Mouse (Mus musculus): Measurements from ENCODE around the gene Kcnma1. TPM values are rescaled to one million over a fixed set of nuclear protein-coding genes. Genes with fewer than 3 reads are reported as not detected.

Kcnma1 gene
- polyA plus RNA-seq, 1 experiment from 2014 or later = 2.1 TPM

DNA sequence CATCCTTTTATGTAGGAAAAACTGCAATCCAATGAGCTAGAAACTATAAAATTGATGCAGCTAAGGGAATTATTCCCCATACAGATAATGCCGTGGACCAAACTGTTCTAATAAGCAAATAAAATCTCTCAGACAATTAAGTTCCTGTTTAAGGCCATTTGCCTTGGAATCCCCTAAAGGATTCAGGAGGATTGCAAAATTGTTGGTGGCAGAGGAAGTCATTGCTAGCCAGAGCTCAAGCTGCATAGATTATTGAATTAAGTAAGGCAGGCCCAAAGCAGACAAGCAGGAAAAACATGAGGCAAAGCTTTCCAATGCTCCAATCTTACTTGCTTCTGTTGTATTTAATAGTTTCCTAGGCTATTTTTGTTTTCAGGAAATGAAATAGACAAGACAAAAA lies 441.5 kb downstream of the Kcnma1 start:
- no peak for TF ChIP-seq CTCF (IDR thresholded peaks at IDR 0.05; ENCODE audit: low read depth)
- H3K27ac ChIP-seq = no peak overlapping the region

DNA sequence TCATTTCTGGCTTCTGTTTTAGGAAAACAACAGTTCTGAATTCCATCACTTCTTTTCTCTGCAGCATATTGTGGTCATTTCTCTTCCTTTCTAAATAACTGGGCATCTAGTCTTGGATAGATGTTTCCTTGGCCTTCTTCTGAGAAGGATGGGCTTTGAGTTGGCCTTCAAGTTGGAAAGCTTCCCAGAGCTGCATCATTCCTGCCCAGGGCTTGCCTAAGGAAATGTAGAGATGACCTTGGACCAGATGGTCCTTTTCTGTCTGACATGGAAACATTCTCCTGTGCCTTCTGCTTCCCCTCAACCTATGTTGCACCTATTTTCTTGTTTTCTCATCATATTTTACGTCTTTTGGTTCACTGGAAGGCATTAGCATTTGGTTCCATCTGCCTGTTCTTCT lies 444.0 kb downstream of the Kcnma1 start:
- Histone ChIP-seq H3K4me1 (replicated peaks; ENCODE audit: insufficient read depth, low read length) (no peaks in the 10 kb centered on the region), H3K27ac (no peak overlapping the region), H3K27me3 (ENCODE audit: insufficient read depth, low read length) (no peaks in the 10 kb centered on the region), H3K4me3 (replicated peaks; ENCODE audit: low read depth, low read length) (no peak overlapping the region), H3K9ac (ENCODE audit: low read depth, low read length) (no peak overlapping the region), H3K9me3 (replicated peaks; ENCODE audit: low read length) (no peaks in the 10 kb centered on the region), H3K36me3 (ENCODE audit: insufficient read depth, low read length) (no peaks in the 10 kb centered on the region), H3K4me2 (ENCODE audit: low read length) (no peak overlapping the region)
- WGBS = 67% methylated on average over 1 of the region's 1 CpGs
- ATAC-seq (replicated peaks; ENCODE audit: low FRiP score, low read depth) = no peak
- TF ChIP-seq CTCF (IDR thresholded peaks at IDR 0.05; ENCODE audit: low read depth) = no peak
- DNase-seq (ENCODE audit: low spot score) = no peak

More for the DNA sequence above, 441.5 kb downstream of the Kcnma1 start:
- WGBS = 66% methylated on average over 1 of the region's 1 CpGs
- Histone ChIP-seq H3K9me3 (replicated peaks; ENCODE audit: low read length) (no peaks in the 10 kb centered on the region), H3K9ac (ENCODE audit: low read depth, low read length) (no peak overlapping the region), H3K4me2 (ENCODE audit: low read length) (no peak overlapping the region), H3K27me3 (ENCODE audit: insufficient read depth, low read length) (no peaks in the 10 kb centered on the region), H3K4me1 (replicated peaks; ENCODE audit: insufficient read depth, low read length) (no peaks in the 10 kb centered on the region), H3K36me3 (ENCODE audit: insufficient read depth, low read length) (no peaks in the 10 kb centered on the region), H3K4me3 (replicated peaks; ENCODE audit: low read depth, low read length) (no peak overlapping the region)
- DNase-seq (ENCODE audit: low spot score) (no peak), ATAC-seq (replicated peaks; ENCODE audit: low FRiP score, low read depth) (no peak)

DNA sequence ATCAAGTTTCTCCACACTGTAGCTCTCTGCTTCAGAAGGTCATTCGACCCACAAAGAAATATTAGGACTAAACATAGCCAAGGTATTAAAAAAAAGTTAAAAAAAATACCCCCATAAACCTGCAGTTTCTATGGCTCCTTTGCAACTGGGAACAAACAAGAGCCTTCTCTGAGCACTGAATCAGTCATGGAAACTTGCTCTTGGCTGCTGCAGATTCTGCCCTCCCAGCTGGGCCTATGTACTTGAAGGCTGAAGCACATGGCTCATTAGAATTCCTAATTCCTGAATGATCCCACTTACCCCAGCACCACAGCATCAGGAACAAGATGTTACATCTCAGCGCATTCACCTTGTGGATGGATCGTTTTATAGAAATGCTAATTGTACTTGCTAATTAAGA lies 448.4 kb downstream of the Kcnma1 start:
- peak; percentile 22 for DNase-seq (ENCODE audit: low spot score)

DNA sequence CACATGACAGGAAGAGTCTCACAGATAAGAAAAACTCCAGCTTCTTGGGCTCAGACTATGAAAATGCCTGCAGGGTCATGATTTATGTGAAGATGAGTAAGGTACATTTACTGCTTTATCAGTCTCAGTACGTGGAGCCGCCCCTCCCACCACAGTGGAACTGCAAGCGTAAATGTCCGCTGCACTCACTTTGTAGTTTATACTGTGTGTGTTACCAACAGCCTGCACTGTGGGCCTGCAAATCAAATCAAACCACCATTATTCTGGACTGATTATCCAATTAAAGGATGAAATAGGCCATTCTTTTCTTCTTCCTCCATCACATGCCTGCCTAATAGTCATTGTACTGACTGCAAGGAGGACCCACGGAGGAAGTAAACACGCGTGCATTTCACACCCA lies 449.8 kb downstream of the Kcnma1 start:
- Histone ChIP-seq H3K4me1 (replicated peaks; ENCODE audit: insufficient read depth, low read length) (no peaks in the 10 kb centered on the region), H3K27me3 (ENCODE audit: insufficient read depth, low read length) (no peaks in the 10 kb centered on the region), H3K4me3 (replicated peaks; ENCODE audit: low read depth, low read length) (no peak overlapping the region), H3K27ac (no peak overlapping the region), H3K9ac (ENCODE audit: low read depth, low read length) (no peak overlapping the region), H3K9me3 (replicated peaks; ENCODE audit: low read length) (no peaks in the 10 kb centered on the region), H3K4me2 (ENCODE audit: low read length) (no peak overlapping the region), H3K36me3 (ENCODE audit: insufficient read depth, low read length) (no peaks in the 10 kb centered on the region)
- WGBS = 43% methylated on average over 7 of the region's 7 CpGs
- ATAC-seq (replicated peaks; ENCODE audit: low FRiP score, low read depth) (no peak), DNase-seq (ENCODE audit: low spot score) (no peak)
- no peak for TF ChIP-seq CTCF (IDR thresholded peaks at IDR 0.05; ENCODE audit: low read depth)

More for the DNA sequence above, 448.4 kb downstream of the Kcnma1 start:
- WGBS = 53% methylated on average over 3 of the region's 3 CpGs
- Histone ChIP-seq H3K36me3 (ENCODE audit: insufficient read depth, low read length) (no peaks in the 10 kb centered on the region), H3K4me3 (replicated peaks; ENCODE audit: low read depth, low read length) (no peak overlapping the region), H3K27ac (no peak overlapping the region), H3K9ac (ENCODE audit: low read depth, low read length) (no peak overlapping the region), H3K4me2 (ENCODE audit: low read length) (no peak overlapping the region), H3K9me3 (replicated peaks; ENCODE audit: low read length) (no peaks in the 10 kb centered on the region), H3K27me3 (ENCODE audit: insufficient read depth, low read length) (no peaks in the 10 kb centered on the region), H3K4me1 (replicated peaks; ENCODE audit: insufficient read depth, low read length) (no peaks in the 10 kb centered on the region)
- ATAC-seq (replicated peaks; ENCODE audit: low FRiP score, low read depth) = no peak
- TF ChIP-seq CTCF (IDR thresholded peaks at IDR 0.05; ENCODE audit: low read depth) = no peak

DNA sequence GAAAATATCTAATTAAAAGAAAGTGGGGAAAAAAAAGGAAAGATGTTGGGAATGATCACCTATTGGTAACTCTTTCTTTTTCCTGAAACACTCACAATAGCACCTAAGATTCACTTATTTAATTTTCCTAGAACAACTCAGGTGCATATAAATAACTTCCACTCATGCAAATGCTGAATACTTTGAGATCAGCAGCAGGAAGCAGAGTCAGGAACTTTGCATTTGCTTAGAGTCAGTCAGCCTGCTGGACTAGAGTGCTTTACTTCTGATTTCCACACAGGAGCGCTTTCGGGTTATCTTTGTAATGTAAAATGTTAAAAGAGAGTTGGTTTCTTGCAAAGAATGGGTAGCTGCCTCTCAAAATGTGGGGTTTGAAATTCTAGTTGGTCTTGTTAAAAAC lies 451.1 kb downstream of the Kcnma1 start:
- DNase-seq (ENCODE audit: low spot score) (no peak), ATAC-seq (replicated peaks; ENCODE audit: low FRiP score, low read depth) (no peak)
- Histone ChIP-seq H3K27ac (no peak overlapping the region), H3K9ac (ENCODE audit: low read depth, low read length) (no peak overlapping the region), H3K4me3 (replicated peaks; ENCODE audit: low read depth, low read length) (no peak overlapping the region), H3K4me2 (ENCODE audit: low read length) (no peak overlapping the region), H3K9me3 (replicated peaks; ENCODE audit: low read length) (no peaks in the 10 kb centered on the region), H3K27me3 (ENCODE audit: insufficient read depth, low read length) (no peaks in the 10 kb centered on the region), H3K36me3 (ENCODE audit: insufficient read depth, low read length) (no peaks in the 10 kb centered on the region), H3K4me1 (replicated peaks; ENCODE audit: insufficient read depth, low read length) (no peaks in the 10 kb centered on the region)
- no peak for TF ChIP-seq CTCF (IDR thresholded peaks at IDR 0.05; ENCODE audit: low read depth)
- 87% methylated on average over 2 of the region's 2 CpGs for WGBS

DNA sequence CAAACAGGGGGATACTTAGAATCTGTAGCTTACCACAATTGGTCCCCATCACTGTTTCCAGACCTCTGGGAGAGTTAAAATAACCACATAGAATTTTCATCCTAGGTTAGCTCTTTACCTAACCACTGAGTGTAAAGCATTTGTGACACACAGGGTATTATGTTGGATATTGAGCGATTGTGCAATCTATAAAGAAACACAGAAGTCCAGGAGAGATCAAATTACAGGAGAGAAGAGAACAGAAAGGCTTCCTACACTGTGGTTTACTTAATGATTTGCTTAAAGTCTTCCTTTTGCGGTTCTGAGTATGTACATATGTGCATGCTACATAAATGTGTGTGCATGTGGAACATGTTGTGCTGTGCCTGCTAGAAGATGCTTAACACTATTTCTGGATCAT lies 458.6 kb downstream of the Kcnma1 start:
- no peak for DNase-seq (ENCODE audit: low spot score)
- 53% methylated on average over 2 of the region's 2 CpGs for WGBS
- H3K27ac ChIP-seq = no peak overlapping the region
- no peaks in the 10 kb centered on the region for H3K27me3 ChIP-seq (ENCODE audit: insufficient read depth, low read length)
- H3K36me3 ChIP-seq (ENCODE audit: insufficient read depth, low read length) = no peaks in the 10 kb centered on the region
- H3K4me3 ChIP-seq (replicated peaks; ENCODE audit: low read depth, low read length) = no peak overlapping the region
- H3K9ac ChIP-seq (ENCODE audit: low read depth, low read length) = no peak overlapping the region
- TF ChIP-seq CTCF (IDR thresholded peaks at IDR 0.05; ENCODE audit: low read depth) = no peak
- no peaks in the 10 kb centered on the region for H3K9me3 ChIP-seq (replicated peaks; ENCODE audit: low read length)
- ATAC-seq (replicated peaks; ENCODE audit: low FRiP score, low read depth) = no peak
- no peak overlapping the region for H3K4me2 ChIP-seq (ENCODE audit: low read length)
- no peaks in the 10 kb centered on the region for H3K4me1 ChIP-seq (replicated peaks; ENCODE audit: insufficient read depth, low read length)

DNA sequence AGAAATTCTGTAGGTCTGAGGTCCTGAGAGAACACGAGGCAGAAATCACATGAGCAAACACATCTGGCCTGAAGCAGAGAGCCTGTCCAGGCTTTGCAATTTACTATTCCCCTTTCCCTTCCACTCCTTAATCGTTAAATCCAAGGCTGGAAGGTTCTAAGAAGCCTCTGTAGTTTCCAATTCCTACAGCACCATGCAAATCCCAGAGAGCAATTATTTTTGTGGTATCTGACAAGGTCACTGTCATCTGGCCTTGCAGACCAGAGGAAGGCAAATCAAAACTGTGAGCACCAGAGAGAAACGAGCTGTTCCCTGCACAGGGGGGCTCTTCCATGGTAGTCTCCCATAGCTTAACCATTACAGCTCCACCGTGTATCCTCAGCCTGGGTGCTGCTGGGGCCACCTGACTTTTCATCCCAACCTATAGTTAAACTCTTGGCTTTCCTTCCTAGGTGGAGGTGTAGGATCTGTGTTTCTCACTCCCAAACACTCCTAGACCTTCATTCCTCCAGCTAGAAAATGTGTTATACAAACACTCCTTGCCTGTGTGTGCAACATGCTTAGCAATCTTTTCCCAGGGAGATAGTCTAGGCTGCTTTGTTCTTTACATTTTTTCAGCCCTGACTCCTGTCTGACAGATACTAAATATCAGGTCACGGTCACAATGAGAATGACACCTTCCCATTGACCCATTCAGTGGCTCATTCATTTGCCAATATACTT lies 461.9 kb downstream of the Kcnma1 start:
- Histone ChIP-seq H3K36me3 (ENCODE audit: insufficient read depth, low read length) (no peaks in the 10 kb centered on the region), H3K9me3 (replicated peaks; ENCODE audit: low read length) (no peaks in the 10 kb centered on the region), H3K4me1 (replicated peaks; ENCODE audit: insufficient read depth, low read length) (no peaks in the 10 kb centered on the region), H3K27ac (no peak overlapping the region), H3K4me3 (replicated peaks; ENCODE audit: low read depth, low read length) (no peak overlapping the region), H3K27me3 (ENCODE audit: insufficient read depth, low read length) (no peaks in the 10 kb centered on the region), H3K4me2 (ENCODE audit: low read length) (no peak overlapping the region), H3K9ac (ENCODE audit: low read depth, low read length) (no peak overlapping the region)
- 20% methylated on average over 5 of the region's 5 CpGs for WGBS
- DNase-seq (ENCODE audit: low spot score) (peak; percentile 80), ATAC-seq (replicated peaks; ENCODE audit: low FRiP score, low read depth) (no peak)
- TF ChIP-seq CTCF (IDR thresholded peaks at IDR 0.05; ENCODE audit: low read depth) = no peak
